Mouse (Mus musculus) stomach, embryonic 15.5 days (tissue): ENCODE measurements around the gene Sobp. TPM values are rescaled to one million over a fixed set of nuclear protein-coding genes. Genes with fewer than 3 reads are reported as not detected.

ENCODE experiments used
- ATAC-seq: fragments of 200-750 bp; cut with Nextera tagmentation; 2 replicates; pipeline ENCODE4 v1.8.0; 2017; ENCODE audit warnings: low read depth, moderate number of reproducible peaks, moderate TSS enrichment; ENCODE audit not compliant: insufficient read depth, low FRiP score
- H3K27ac ChIP-seq: fragments of 300-500 bp; sonication (generic); 2 replicates; pipeline ENCODE4 v1.5.1; 2015; ENCODE audit warnings: mild to moderate bottlenecking, inconsistent platforms
- H3K27me3 ChIP-seq: fragments of 300-500 bp; sonication (generic); replicated peaks from 2 replicates; pipeline ENCODE4 v1.6.1; 2015; ENCODE audit warnings: inconsistent platforms
- H3K36me3 ChIP-seq: fragments of 300-500 bp; sonication (generic); 2 replicates; pipeline ENCODE4 v1.6.1; 2015; ENCODE audit warnings: inconsistent platforms
- H3K4me1 ChIP-seq: fragments of 300-500 bp; sonication (generic); 2 replicates; pipeline ENCODE4 v1.6.1; 2015; ENCODE audit warnings: inconsistent platforms
- H3K4me2 ChIP-seq: fragments of 300-500 bp; sonication (generic); 2 replicates; pipeline ENCODE4 v1.6.1; 2015; ENCODE audit warnings: mild to moderate bottlenecking, inconsistent platforms
- H3K4me3 ChIP-seq: fragments of 300-500 bp; sonication (generic); replicated peaks from 2 replicates; pipeline ENCODE4 v1.5.1; 2015; ENCODE audit warnings: inconsistent platforms
- H3K9ac ChIP-seq: fragments of 300-500 bp; sonication (generic); 2 replicates; pipeline ENCODE4 v1.6.1; 2015; ENCODE audit warnings: inconsistent platforms
- H3K9me3 ChIP-seq: fragments of 300-500 bp; sonication (generic); 2 replicates; pipeline ENCODE4 v1.6.1; 2016; ENCODE audit warnings: inconsistent platforms
- WGBS: fragments of 180-500 bp; shearing (Covaris S2); methylation state at CpG from one replicate; pipeline ENCODE4 v1.1.7; 2015; 5-methylcytosine and 5-hydroxymethylcytosine counted together
- polyA plus RNA-seq: library from polyadenylated mRNA; unstranded; fragments of >200 nt; fragmentation: Nextera tagmentation; extraction: Ambion mirVana; gene quantifications from 2 replicates; pipeline ENCODE4 v1.2.1, GENCODE M21; 2015

Sobp gene
- polyA plus RNA-seq, 1 experiment from 2014 or later = 1.4 TPM

- Histone ChIP-seq H3K27me3 (no peaks in the 10 kb centered on the region), H3K9ac (no peak overlapping the region), H3K27ac (no peak overlapping the region), H3K9me3 (no peaks in the 10 kb centered on the region), H3K36me3 (no peaks in the 10 kb centered on the region), H3K4me2 (peak overlapping the region; percentile 91), H3K4me3 (peak overlapping the region; percentile 39), H3K4me1 (peaks cover 9% of the 10 kb centered on the region; the same call in 1 of the 2 replicates)
- 18% methylated on average over 13 of the region's 13 CpGs for WGBS
- ATAC-seq = no peak
These were observed 172.2 kb downstream of the Sobp start for GRCm38 (mm10) chr10:43002066-43002678.

- 67% methylated on average over 3 of the region's 3 CpGs for WGBS
- no peaks in the 10 kb centered on the region for H3K9me3 ChIP-seq
- no peaks in the 10 kb centered on the region for H3K27me3 ChIP-seq
- no peaks in the 10 kb centered on the region for H3K36me3 ChIP-seq
- ATAC-seq = no peak
- peaks cover 9% of the 10 kb centered on the region; the same call in 1 of the 2 replicates for H3K4me1 ChIP-seq
- no peak overlapping the region for H3K9ac ChIP-seq
- no peak overlapping the region for H3K4me3 ChIP-seq
- H3K27ac ChIP-seq = no peak overlapping the region
- no peak overlapping the region for H3K4me2 ChIP-seq
These were observed 172.9 kb downstream of the Sobp start for GRCm38 (mm10) chr10:43001433-43001832.

DNA sequence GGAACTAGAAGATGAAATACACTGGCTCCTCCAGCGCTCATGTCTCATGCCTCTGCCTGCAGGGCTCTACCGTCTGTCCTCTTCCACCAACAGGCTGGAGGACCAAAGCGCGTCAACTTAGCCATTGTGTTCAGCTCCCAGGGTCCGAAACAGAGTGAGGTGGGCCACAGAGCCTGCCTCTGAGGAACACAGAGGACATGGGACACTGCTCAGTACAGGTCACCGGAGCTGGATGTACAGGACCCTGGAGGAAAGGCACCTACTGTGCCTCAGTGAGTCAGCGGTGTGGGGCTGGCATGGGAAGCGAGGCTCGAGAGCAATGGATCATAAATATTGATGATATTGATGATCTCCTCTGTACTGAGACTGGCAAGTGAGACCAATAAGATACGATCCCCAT is 175.0 kb downstream of the Sobp start:
- Histone ChIP-seq H3K4me2 (no peak overlapping the region), H3K27ac (no peak overlapping the region), H3K9me3 (no peaks in the 10 kb centered on the region), H3K27me3 (no peaks in the 10 kb centered on the region), H3K4me3 (no peak overlapping the region), H3K36me3 (no peaks in the 10 kb centered on the region), H3K9ac (no peak overlapping the region), H3K4me1 (peaks cover 12% of the 10 kb centered on the region; the same call in 1 of the 2 replicates)
- 91% methylated on average over 10 of the region's 10 CpGs for WGBS
- no peak for ATAC-seq

DNA sequence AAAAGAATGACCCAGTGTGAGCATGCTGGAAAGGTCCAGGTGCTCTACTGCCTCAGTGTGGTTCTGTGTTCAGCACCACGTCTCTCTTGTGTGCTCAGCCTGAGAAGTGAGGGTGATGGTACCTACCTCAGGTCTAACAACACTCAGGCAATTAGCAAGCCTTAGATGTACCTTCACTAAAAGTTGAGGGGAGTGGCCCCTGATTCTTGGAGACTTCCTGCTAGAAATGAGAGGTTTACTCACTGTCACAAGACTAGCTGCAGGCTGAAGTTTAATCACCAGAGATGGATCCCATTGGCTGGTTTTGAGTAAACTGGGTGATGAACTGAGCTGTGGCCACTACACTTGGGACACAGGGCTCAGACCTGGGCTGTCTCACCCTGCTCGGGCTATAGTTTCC is 177.1 kb downstream of the Sobp start:
- no peak overlapping the region for H3K4me3 ChIP-seq
- no peak for ATAC-seq
- 0 out of 2 replicates have a peak, but pooled peaks cover 6% of the 10 kb centered on the region for H3K4me1 ChIP-seq
- WGBS = 80% methylated on average over 2 of the region's 2 CpGs
- H3K4me2 ChIP-seq = no peak overlapping the region
- no peaks in the 10 kb centered on the region for H3K27me3 ChIP-seq
- no peaks in the 10 kb centered on the region for H3K9me3 ChIP-seq
- no peak overlapping the region for H3K27ac ChIP-seq
- no peaks in the 10 kb centered on the region for H3K36me3 ChIP-seq
- no peak overlapping the region for H3K9ac ChIP-seq

GRCm38 (mm10) chr10:42995484-42995895 is 178.8 kb downstream of the Sobp start:
- H3K9ac ChIP-seq = no peak overlapping the region
- H3K4me2 ChIP-seq = no peak overlapping the region
- WGBS = 24% methylated on average over 13 of the region's 13 CpGs
- no peak for ATAC-seq
- H3K27me3 ChIP-seq = no peaks in the 10 kb centered on the region
- no peaks in the 10 kb centered on the region for H3K36me3 ChIP-seq
- no peaks in the 10 kb centered on the region for H3K9me3 ChIP-seq
- no peak overlapping the region for H3K4me3 ChIP-seq
- H3K4me1 ChIP-seq = 0 out of 2 replicates have a peak, but pooled peaks cover 6% of the 10 kb centered on the region
- no peak overlapping the region for H3K27ac ChIP-seq

DNA sequence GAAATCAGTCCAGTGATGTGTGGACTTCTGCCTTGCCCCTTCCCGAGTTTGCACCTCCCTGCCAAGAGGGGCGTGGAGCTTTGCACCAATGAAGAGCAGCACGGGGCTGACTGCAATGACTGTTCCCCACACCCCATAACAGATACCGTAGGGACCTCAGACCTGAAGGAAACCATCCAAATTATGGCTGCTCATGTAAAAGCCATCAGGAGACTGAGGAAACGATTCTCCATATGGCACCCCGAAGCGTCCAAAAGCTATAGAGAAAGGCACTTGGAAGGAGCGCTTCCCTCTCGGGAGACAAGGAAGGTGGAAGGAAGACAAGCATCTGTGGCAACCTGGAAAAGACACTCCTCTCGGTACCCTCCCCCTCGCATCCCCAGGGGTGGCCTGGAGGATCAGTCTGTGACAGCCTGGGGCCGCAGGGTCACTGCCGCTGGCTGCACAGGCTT is 180.0 kb downstream of the Sobp start:
- H3K4me1 ChIP-seq = 0 out of 2 replicates have a peak, but pooled peaks cover 6% of the 10 kb centered on the region
- no peak overlapping the region for H3K27ac ChIP-seq
- 0 out of 2 replicates have a peak overlapping the region, but pooled peaks have one; percentile 6 for H3K4me3 ChIP-seq
- H3K9me3 ChIP-seq = no peaks in the 10 kb centered on the region
- H3K9ac ChIP-seq = no peak overlapping the region
- WGBS = 25% methylated on average over 13 of the region's 13 CpGs
- no peaks in the 10 kb centered on the region for H3K27me3 ChIP-seq
- no peaks in the 10 kb centered on the region for H3K36me3 ChIP-seq
- peak overlapping the region; percentile 41 for H3K4me2 ChIP-seq
- ATAC-seq = no peak

DNA sequence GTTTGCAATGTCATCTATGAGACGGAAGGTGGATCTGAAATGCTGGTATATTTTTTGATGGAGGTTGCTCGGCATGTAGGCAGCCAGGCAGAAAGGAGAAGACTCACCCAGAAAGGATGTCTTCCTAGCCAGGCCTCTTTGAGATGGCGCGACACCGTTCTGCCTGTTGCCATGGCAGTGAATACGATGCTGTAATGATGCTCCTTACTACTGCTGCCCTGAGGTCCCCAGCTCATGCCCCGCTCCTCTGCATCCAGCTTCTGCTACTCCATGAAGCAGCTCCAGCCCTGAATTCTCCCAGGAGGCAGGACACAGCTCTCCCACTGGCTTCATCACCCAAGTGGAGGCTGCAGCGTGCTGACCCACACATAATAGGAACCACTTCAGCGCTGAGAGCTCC is 183.3 kb downstream of the Sobp start:
- H3K4me1 ChIP-seq = 0 out of 2 replicates have a peak, but pooled peaks cover 6% of the 10 kb centered on the region
- no peak overlapping the region for H3K4me2 ChIP-seq
- no peak for ATAC-seq
- no peak overlapping the region for H3K4me3 ChIP-seq
- 79% methylated on average over 9 of the region's 9 CpGs for WGBS
- H3K27me3 ChIP-seq = no peaks in the 10 kb centered on the region
- H3K9ac ChIP-seq = no peak overlapping the region
- H3K27ac ChIP-seq = no peak overlapping the region
- H3K36me3 ChIP-seq = no peaks in the 10 kb centered on the region
- H3K9me3 ChIP-seq = no peaks in the 10 kb centered on the region

GRCm38 (mm10) chr10:42989910-42990309 is 184.4 kb downstream of the Sobp start:
- Histone ChIP-seq H3K4me3 (no peak overlapping the region), H3K9me3 (no peaks in the 10 kb centered on the region), H3K9ac (no peak overlapping the region), H3K27ac (no peak overlapping the region), H3K36me3 (no peaks in the 10 kb centered on the region), H3K27me3 (no peaks in the 10 kb centered on the region), H3K4me2 (no peak overlapping the region), H3K4me1 (0 out of 2 replicates have a peak, but pooled peaks cover 6% of the 10 kb centered on the region)
- 29% methylated on average over 6 of the region's 6 CpGs for WGBS
- ATAC-seq = no peak

- Histone ChIP-seq H3K4me3 (no peak overlapping the region), H3K9me3 (no peaks in the 10 kb centered on the region), H3K36me3 (no peaks in the 10 kb centered on the region), H3K27ac (no peak overlapping the region), H3K9ac (no peak overlapping the region), H3K4me2 (no peak overlapping the region), H3K4me1 (no peaks in the 10 kb centered on the region), H3K27me3 (no peaks in the 10 kb centered on the region)
- WGBS = 54% methylated on average over 15 of the region's 15 CpGs
- ATAC-seq = no peak
These were observed 185.7 kb downstream of the Sobp start for GRCm38 (mm10) chr10:42988627-42989026.

DNA sequence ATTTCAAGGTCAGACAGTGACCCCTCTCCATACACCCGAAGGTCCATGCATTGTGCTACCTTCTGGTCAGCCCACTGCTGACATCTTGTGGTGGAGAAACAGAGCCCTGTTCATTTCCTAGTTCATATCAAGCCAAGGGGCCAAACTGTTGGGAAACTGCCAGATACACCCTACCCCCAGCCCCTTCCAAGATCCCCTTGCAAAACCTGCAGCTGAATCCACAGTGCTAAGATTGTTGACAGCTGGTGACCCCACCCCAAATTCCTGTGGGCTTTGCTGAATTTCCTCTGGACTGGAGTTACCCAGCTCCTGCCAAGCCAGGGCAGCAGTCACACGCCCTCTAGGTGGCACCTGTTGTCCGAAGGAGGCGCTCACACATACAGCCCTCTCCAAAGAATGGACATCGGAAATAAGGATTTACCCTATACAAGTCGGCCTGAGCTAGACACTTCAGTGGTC is 186.7 kb downstream of the Sobp start:
- Histone ChIP-seq H3K4me3 (no peak overlapping the region), H3K36me3 (no peaks in the 10 kb centered on the region), H3K9me3 (no peaks in the 10 kb centered on the region), H3K4me1 (no peaks in the 10 kb centered on the region), H3K4me2 (no peak overlapping the region), H3K27me3 (no peaks in the 10 kb centered on the region), H3K9ac (no peak overlapping the region), H3K27ac (no peak overlapping the region)
- ATAC-seq = peak; percentile 77
- WGBS = 17% methylated on average over 6 of the region's 6 CpGs

DNA sequence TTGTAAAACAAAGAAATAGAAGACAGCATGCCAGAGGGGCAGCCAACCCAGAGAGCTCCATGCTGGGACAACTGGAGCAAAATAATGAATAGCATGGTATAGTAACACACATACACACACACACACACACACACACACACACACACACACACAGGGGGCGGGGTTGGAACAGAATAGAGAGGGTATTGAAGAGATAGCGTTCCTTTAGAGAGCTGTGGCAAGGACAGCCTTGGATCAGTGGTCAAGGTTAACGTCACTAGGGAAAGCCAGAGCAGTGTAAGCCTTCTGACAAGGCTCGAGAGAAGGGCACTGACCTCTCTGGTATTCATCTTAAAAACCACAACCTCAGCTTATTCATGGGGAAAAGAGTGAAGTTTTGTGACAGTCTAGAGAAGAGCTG is 189.4 kb downstream of the Sobp start:
- Histone ChIP-seq H3K4me3 (no peak overlapping the region), H3K4me1 (no peaks in the 10 kb centered on the region), H3K9ac (no peak overlapping the region), H3K9me3 (no peaks in the 10 kb centered on the region), H3K27ac (no peak overlapping the region), H3K36me3 (no peaks in the 10 kb centered on the region), H3K27me3 (no peaks in the 10 kb centered on the region), H3K4me2 (no peak overlapping the region)
- ATAC-seq = no peak
- WGBS = 66% methylated on average over 4 of the region's 4 CpGs

DNA sequence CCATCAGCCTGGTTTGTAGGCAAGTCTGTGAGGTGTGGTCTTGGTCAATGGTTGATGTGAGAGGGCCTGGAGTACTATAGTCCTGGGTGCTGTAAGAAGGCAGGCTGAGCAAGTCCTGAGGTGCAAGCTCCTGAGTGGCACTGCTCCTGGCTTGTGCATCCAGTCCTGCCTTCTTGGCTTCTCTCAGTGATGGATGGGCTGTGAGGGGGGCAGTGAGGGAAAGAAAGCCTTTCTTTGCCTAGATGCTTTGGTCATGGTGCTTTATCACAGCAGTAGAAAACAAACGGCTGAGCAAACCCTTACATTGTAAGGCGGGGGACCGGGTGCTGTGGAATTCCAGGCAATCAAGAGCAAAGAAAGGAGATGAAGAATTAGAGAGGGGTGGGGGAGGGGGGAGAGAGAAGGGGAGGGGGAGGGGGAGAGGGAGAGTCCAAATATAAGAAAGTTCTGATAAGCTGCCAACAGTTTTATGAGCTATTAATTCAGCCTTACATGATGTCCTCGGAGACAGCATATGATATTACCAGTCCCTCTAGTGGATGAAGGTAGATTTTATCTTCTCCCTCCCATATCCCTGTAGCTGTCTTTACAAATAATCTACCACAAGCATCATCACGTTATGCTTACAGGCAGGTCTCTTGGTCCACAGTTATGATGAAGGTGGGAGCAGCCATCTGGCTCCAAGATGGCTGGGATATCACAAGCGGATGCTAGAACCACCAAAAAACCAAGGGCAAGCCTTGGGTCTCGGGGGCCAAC is 193.2 kb downstream of the Sobp start:
- H3K27ac ChIP-seq = no peak overlapping the region
- H3K4me3 ChIP-seq = no peak overlapping the region
- H3K27me3 ChIP-seq = no peaks in the 10 kb centered on the region
- H3K4me2 ChIP-seq = no peak overlapping the region
- no peak for ATAC-seq
- 55% methylated on average over 7 of the region's 7 CpGs for WGBS
- no peak overlapping the region for H3K9ac ChIP-seq
- H3K4me1 ChIP-seq = no peaks in the 10 kb centered on the region
- no peaks in the 10 kb centered on the region for H3K36me3 ChIP-seq
- H3K9me3 ChIP-seq = no peaks in the 10 kb centered on the region
